Mouse (Mus musculus): ENCODE data around the gene Hs1bp3.

The Hs1bp3 gene

DNA sequence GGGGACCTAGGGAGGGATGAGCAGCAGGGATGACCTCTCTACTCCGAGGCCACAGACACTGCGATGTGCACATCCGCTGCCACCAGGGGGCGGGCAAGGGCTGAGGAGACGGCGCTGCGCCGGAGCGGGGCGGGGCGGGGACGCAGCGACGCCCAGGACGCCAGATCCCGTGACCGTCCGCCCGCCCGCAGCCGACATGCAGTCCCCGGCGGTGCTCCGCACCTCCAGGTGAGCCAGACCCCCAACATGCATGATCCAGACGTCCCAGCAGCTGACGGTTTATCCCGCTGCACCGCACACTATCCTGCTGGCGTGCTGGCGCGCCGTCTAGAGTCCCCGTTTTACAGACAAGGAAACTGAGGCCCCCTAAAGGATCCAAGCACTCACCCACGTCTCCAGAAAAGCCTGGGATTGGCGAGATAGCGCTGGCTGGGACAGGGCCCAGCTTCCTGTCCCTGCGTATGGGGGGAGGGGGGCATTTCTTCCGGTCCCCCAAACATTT is at the start of gene Hs1bp3:
TSS of gene Hs1bp3 (plus strand) at position 163 of the 502 bp plus-strand sequence.
- peak; percentile 93 for DNase-seq

DNA sequence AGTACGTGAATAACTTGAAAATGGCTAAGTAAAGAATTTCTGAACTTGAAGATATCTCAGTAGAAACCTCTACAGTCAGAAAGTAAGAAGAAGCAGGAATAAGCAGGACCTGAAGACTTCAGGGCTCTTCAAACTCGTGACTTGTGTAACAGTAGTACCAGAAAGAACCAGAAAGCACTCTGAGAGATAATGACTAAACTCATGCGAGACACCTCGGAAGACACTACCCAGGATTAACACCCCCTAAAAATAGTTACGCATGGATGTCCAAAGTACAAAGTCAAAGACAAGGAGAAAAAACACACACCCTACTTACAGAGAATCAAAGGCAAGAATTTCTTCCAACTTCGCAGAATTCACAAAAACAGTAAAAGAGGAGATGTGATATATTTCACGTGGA is 46.9 kb upstream of the Hs1bp3 start:
- no peak for DNase-seq

DNA sequence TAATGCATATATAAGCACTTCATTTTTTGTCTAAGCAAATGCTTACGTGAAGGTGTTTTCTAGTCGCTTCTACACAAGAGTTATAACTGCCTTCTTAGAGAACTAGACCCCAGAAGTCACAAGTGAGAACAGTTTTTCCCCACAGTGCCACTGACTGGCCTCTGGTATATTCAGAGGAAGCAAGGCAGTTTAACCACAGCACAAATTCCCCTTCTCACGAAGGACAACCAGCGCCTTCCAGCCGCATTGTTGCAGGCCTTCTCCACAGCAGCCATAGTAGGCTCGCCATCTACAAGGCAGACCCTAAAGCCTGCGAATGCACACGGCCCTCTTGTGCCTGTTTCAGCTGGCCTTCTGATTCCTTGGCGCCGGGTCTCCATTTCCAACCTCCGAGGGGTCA is 43.6 kb upstream of the Hs1bp3 start:
- DNase-seq: no peak

GRCm38 (mm10) chr12:8271405-8271804 is 41.8 kb upstream of the Hs1bp3 start:
- DNase-seq: no peak

DNA sequence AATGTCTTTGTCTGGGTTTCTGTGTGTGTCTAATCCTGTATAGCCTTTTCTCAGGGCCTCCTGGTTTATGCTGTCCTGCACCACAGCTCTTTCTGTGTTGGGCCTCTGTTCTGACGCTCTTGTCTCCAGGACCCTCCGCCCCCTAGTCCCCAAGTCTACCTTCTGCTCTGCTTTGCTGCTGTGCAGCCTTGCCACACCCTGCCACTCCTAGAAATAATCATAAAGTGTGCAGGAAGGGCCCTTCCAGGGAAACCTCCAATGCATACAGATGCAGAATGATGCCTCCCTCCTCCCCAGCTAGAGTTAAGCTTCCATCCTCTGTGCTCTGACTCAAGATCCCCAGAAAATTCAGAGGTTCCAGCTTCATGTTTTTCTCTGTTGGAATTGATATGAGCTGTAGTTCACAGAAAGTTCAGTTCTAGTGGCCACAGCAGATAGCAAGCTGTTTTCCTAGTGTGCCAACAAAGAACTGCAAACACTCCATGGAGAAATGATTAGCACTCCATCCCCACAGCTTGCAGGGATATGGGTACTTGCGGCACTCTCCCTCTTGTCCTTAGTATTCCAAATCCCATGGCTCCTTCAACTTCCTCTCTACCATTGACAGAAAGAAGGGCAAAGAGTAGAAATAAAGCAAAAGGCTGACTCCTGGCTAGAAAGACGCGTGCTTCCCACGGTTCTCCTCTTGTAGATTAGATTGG is 39.6 kb upstream of the Hs1bp3 start:
- no peak for DNase-seq

GRCm38 (mm10) chr12:8275424-8275823 is 37.8 kb upstream of the Hs1bp3 start:
- no peak for DNase-seq

DNA sequence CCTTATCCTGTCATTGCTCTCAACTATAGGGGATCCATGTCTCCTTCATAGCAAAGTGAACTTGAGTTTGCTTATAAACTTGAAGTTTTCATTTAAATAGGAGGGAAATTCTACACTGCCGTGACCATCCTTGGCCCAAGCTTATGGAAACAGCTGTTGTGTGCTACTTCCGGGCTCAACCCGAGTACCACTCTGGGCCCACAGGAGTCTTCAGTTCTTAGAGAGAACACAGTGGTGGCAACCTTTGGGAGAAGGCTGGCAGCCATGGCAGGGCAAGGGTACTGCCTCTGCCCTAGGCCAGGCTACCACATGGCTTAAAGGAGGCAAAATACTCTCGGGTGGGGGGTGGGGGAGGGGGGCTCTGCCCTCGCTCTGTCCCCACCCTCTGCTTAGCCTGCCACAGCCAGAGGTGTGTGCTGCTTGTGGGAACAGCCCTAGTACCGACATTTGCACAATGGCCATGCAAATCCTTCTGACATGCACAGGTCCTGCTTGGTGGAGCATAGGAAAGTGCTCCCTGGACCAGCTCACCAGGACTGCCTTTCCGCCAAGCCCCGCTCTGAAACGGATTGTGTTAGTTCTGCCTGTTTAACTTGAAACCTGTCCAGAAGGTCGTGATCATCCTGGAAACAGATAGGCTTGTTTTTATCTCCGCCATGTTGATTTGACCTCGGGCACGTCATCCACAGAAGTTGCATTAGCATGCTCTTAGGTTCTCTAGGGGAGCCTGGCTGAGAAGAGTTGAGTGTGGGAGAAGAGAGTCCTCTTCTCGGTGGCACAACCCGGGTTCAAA is 31.8 kb upstream of the Hs1bp3 start:
- no peak for DNase-seq

GRCm38 (mm10) chr12:8287970-8288369 is 25.3 kb upstream of the Hs1bp3 start:
- no peak for DNase-seq

- no peak for DNase-seq
Measured at GRCm38 (mm10) chr12:8289099-8289498, 24.1 kb upstream of the Hs1bp3 start.

DNA sequence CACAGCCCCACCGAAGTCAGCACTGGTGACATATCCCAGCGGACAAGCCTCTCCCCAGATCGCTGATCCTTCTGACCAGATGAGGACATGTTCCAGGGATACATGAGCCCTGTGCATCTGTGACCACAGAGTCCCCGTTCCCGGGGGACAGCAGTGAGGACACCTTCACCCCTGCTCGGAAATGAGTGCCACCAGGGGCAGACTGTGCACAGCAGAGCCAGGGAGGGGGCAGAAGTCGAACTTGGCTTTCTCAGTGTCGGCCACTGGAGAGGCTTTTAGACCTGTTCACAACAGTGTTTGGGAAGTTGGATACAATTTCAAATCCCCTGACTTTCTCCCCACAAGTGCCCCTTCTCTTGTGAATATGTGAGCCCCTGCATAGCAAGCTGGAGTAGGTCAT is 23.7 kb upstream of the Hs1bp3 start:
- no peak for DNase-seq

- DNase-seq: no peak
Measured at GRCm38 (mm10) chr12:8291157-8291853, 21.9 kb upstream of the Hs1bp3 start.

- DNase-seq: no peak
Measured at GRCm38 (mm10) chr12:8295307-8295913, 17.8 kb upstream of the Hs1bp3 start.

- no peak for DNase-seq
Measured at GRCm38 (mm10) chr12:8296154-8296553, 17.1 kb upstream of the Hs1bp3 start.

GRCm38 (mm10) chr12:8297586-8298214 is 15.5 kb upstream of the Hs1bp3 start:
- DNase-seq: no peak

DNA sequence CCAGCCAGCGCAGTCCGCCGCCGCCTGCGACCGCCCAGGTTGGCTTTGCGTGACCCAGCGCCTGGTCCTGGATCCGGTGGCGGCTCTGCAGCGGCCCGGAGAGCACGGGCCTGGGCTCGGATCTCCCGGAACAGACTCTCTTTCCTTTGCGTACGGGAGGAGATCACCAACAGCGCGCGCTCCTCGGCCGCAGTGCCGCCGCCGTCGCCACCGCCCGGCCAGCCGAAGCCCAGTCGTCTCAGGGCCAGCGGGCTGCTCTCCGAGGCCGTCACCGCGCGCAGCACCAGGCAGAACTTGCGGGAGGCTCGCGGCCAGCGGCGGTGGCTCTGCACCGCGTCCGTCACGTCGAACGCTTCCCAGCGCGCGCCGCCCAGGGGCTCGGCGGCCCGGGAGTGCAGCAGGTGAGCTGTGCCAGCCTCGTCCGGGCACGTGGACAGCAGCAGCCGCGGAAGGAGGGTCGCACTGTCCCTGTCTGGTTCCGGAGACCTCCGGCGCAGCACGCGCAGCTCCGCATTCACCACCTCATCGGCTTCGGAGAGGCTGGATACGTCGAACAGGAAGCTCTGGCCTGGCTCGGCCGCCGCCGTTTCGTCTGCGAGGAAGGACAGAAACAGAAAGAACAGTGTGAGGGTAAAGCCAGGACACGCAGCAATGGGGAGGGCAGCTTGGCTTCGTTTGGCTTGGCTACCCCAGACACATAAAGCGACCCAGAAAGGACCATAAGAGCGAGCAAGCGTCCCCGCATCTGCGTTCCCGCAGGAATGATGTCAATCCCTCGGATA is 14.7 kb upstream of the Hs1bp3 start:
- no peak for DNase-seq

DNA sequence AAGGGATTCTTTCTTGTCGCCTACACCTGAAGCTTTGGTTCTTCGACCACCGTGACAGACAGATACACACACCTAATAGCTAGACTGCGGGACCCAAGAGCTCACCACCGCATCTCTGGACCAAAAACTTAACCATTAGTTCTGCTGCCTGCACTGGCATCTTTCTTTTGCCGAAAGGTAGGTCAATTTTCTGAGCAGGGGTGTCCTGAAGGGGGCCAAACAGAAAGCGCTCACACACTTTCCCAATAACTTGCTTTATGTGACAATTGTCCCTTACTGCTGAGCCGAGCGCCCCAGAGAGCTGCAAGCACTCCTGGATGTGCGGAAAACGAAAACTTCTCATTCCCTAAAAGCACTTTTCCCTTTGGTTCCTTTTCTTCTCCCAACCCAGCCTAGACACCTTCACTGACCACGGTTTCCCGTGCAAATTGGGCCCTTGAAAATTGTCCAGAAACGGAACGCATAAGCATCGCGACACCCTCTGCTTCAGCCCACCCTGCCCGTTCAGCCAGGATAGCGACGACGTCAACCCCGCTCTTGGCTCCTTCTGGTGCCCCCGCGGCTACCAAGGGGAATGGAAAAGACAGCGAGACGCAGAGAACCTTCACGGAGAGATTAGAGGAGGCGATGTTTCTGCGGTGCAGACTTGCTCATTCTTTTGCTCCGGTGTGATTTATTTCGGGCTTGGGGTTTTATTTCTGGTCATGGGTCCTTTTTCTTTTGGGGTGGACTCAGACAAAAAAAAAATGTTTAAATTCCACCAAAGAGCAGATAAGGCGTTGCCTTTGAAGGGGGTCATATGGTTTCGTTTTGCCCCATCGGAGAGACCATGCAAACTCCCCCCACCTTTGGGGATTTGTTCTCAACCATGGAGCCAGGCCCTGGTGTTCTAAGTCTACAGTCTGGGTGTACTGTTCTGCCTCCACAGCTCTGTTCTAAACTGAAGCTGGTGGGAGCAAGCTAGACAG is 13.8 kb upstream of the Hs1bp3 start:
- DNase-seq: no peak

DNA sequence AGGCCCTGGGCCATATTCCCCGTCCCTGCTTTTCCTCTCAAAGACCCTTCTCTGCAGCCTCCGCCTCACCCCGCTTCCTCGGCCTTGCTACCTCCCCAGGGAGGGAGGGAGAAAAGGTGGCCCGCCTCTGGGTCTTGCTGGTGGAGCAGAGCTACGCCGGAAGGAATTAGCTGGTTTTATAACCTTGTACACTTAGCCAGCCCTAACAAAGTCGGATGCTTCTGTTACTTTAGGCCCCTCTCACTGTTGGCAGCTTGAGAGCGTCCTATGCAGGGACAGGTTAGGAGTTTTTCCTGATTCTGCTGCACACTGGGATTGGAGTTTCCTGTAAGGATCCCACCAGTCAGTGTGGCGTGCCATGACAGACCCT is 13.1 kb upstream of the Hs1bp3 start:
- no peak for DNase-seq

DNA sequence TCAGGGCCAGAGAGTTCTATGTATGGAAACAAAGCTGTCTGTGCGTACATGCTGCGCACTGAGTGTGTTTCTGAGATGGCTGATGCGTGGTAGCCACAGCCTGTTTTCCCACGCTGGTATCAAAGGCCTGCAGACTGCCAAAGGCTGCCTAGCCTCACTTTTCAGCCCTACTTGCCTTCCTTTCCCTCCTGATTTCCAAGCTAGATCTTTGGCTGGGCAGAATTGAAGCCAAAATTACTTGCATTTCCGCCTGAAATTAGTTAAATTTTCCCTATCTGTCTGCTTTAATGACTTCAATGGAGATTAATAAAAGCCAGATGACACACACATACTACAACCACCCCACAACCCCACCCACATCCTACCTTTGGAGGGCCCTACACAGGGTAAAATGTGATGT is 12.7 kb upstream of the Hs1bp3 start:
- DNase-seq: no peak

- no peak for DNase-seq
Measured at GRCm38 (mm10) chr12:8301011-8301814, 12.0 kb upstream of the Hs1bp3 start.

All from lung, postnatal 14 days (tissue).